Mouse (Mus musculus): Measurements from ENCODE around the gene Tmem116.

Tmem116 gene

GRCm38 (mm10) chr5:121543370-121543769 is 91.7 kb downstream of the Tmem116 start:
- DNase-seq, result no peak

DNA sequence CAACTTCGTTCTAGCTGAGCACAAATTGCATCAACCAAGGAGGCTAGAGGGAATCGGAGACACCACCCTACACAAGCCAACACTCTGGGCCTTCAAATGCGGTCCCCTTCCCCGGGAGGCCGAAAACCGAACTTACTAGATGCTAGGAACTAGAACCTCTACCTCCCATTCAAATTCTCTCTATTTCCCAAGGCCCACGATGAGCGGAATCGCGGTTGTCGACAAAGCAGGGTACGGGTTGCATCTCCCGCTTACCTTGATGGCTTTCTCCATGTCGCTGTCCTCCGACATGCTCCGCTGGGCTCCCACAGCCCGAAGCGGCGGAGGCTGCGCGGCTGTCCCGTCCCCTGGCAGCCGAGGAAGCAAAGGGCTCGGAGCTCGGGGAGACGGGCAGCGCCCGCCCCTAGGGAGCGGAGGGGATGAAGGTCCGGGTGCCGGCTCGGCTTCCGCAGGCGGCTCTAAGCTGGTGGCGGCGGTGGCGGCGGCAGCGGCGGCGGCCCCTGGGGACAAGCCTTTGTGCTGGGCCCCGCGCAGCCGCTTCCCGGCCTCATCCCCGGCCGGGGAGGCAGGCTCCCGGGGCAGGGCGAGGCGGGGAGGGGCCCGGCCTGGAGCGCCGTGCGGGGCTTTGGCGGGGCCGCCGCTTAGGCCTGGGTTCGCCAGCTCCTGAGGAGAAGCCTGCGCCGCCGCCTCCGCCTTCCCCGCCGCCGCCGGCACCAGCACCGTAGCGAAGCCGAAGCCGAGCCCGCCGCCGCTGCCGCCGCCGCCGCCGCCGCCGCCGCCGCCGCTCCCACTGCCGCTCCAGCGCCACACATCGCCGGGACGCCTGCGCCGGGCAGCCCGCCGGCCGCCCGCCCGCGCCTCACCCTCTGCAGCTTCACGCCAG is 93.5 kb downstream of the Tmem116 start, which contains the start of the genes Adam1a and Gm42878:
Adam1a (minus strand) TSS at position 573 of the 883 bp plus-strand sequence.
Gm42878 (minus strand) TSS at position 573 of the 883 bp plus-strand sequence.
- peak; percentile 33 to 43 for DNase-seq

DNA sequence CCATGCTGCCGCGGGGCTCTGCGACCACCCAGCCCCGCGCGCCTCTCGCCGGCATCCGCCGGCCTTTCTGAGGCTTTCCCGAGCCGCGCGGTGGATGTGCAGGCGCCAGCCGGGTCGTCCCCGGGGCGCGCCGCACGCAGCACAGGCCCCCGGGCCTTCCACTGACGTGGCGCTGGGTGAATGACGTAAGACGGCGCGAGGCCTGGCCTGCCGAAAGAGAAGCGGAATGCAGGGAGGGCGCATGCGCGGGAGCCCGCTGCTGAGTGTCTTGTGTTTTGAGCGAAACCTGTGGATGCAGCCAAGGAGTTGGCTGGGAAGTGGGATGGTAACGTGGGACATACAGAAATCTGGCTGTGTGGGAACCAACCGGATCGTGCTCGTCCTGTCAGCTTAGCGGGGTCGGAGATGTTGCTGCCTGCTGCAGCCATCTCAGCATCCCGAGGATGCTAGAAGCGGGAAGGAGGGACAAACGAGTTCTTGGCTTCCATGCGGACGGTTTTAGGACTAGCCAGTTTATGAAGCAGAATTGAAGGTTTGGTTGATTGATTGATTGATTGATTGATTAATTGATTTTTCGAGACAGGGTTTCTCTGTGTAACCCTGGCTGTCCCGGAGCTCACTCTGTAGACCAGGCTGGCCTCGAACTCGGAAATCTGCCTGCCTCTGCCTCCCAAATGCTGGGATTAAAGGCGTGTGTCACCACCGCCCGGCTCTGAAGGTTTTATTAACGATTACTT is 94.3 kb downstream of the Tmem116 start, which contains the start of gene Mapkapk5:
Mapkapk5 (minus strand) TSS at position 113 of the 737 bp plus-strand sequence.
- DNase-seq, result peak; percentile 90 to 91

DNA sequence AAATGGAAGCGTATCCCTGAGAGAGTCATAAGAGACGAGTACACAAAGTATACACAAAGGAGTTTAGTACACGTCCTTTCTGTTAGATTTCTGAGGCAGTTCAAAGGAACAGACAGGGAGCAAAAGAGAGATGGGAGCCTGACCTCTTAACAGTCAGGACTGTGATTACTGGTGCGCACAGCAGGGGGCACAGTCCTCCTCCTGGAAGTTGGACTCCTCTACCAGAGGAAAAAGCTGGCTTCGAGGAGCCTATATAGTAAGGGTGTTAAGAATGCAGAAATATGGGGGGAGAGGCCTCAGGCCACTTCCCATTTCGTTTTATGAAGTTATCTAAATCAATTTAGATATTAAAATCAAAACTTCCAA is 94.8 kb downstream of the Tmem116 start:
- peak in 1 of 2 experiments; percentile 27 for DNase-seq

GRCm38 (mm10) chr5:121547084-121547483 is 95.4 kb downstream of the Tmem116 start:
- no peak for DNase-seq

GRCm38 (mm10) chr5:121549196-121549595 is 97.5 kb downstream of the Tmem116 start:
- DNase-seq, result no peak

DNA sequence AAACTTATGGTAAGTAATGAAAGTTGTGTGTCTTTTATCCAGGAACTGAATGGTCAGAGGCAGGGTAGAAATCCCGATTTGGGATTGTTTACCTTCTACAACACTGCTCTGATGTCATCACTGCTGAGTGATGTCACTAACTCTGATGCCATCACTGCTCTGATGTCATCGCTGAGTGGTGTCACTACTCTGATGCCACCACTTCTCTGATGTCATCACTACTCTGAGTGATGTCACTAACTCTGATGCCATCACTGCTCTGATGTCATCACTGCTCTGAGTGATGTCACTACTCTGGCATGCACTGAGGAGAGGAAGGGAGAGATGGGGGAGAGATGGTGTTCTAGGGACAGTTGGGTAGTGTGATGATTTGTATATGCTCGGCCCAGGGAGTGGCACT is 110.7 kb downstream of the Tmem116 start:
- no peak for DNase-seq

GRCm38 (mm10) chr5:121564468-121564895 is 112.8 kb downstream of the Tmem116 start:
- DNase-seq, result peak; percentile 76 to 83

- no peak for DNase-seq
Observed at GRCm38 (mm10) chr5:121566035-121566681, 114.5 kb downstream of the Tmem116 start.

DNA sequence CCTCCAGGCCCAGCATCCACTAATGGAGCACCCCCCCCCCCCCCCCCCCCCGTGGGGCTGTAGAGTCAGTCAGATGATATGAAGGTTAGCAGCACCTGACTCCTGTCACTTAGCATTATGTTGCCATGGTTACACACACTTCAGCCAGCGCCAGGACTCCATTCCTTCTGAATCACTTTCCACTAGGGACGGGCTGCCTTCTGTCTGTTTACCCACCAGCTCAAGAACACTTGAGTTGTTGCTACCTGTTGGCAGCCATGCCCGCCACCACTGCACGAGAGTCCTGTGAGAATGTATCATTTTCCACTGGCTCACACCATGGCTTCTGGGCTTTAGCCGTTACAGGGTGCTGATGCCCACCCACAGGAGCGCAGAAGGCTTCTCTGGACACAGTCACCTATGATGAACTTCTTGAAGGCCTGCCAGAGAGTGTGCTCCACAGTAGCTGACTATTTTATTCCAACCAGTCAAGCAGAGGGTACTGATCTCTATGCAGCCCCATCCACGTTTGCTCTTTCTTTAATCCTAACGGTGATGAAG is 118.3 kb downstream of the Tmem116 start:
- DNase-seq, result no peak

GRCm38 (mm10) chr5:121570787-121571186 is 119.1 kb downstream of the Tmem116 start:
- DNase-seq, result no peak
